Mouse (Mus musculus) brain, embryonic 14.5 days (tissue): ENCODE data around the gene Pld3.

Source experiments
- CTCF ChIP-seq: fragments of 200-500 bp; IDR thresholded peaks from 2 replicates; pipeline ENCODE4 v1.5.1; 2012; ENCODE audit warnings: inconsistent platforms, mild to moderate bottlenecking, moderate library complexity, borderline replicate concordance; ENCODE audit not compliant: insufficient read depth, insufficient read length; ENCODE audit errors: extremely low read depth
- POLR2A ChIP-seq: fragments of 200-500 bp; IDR thresholded peaks from 2 replicates; pipeline ENCODE4 v1.6.1; 2012; ENCODE audit warnings: mild to moderate bottlenecking, inconsistent platforms, borderline replicate concordance; ENCODE audit not compliant: poor library complexity, insufficient read depth, insufficient read length, severe bottlenecking; ENCODE audit errors: extremely low read depth

- no peak for TF ChIP-seq CTCF
- TF ChIP-seq POLR2A: no peak
Observed at GRCm38 (mm10) chr7:27569580-27570224, 16.7 kb upstream of the Pld3 start.
